Comparison of ENCODE assay signal across 8 mouse cellular contexts in genomic region chr5:72183929-72184328, GRCm38 (mm10). TPM values are rescaled to one million over a fixed set of nuclear protein-coding genes. Genes with fewer than 3 reads are reported as not detected.
A peak's percentile ranks its signal among the peaks of the same experiment; 100 is the strongest.
DNase-seq lines count a peak whose midpoint lies in the region; ATAC-seq and TF ChIP-seq lines count a peak whose summit lies in the region.
"Had no signal": no experiment of that assay in that cellular context is flagged by ENCODE, and none has a peak within 500 bp of the region (broad histone marks: within the 10 kb centered on the region; RNA-seq: fewer than 3 reads in every experiment).

No protein-coding gene starts in this region.

- H3K9me3 ChIP-seq in hindbrain, embryonic 11.5 days (ENCODE audit: control insufficient read depth, low read length): no peaks in the 10 kb centered on the region
- H3K9me3 ChIP-seq: limb, embryonic 15.5 days had no signal

- ATAC-seq in hindbrain, embryonic 11.5 days (ENCODE audit: low FRiP score): no peak

- H3K27ac ChIP-seq in macrophage: peak overlapping the region; percentile 82
- no peak overlapping the region for H3K27ac ChIP-seq in cerebellum, adult 2 months (ENCODE audit: insufficient read depth, low read length)
- H3K27ac ChIP-seq in hindbrain, embryonic 11.5 days (ENCODE audit: low read depth, low read length): no peak overlapping the region
- H3K27ac ChIP-seq: limb, embryonic 15.5 days had no signal

- no peaks in the 10 kb centered on the region for H3K79me2 ChIP-seq in macrophage (ENCODE audit: inconsistent target)

- H3K4me3 ChIP-seq in macrophage (ENCODE audit: inconsistent target): peak overlapping the region; percentile 23
- no peak overlapping the region for H3K4me3 ChIP-seq in cerebellum, adult 2 months (replicated peaks; ENCODE audit: insufficient read depth, low read depth, low read length)
- H3K4me3 ChIP-seq in hindbrain, embryonic 11.5 days (ENCODE audit: low read depth, low read length): no peak overlapping the region
- H3K4me3 ChIP-seq: limb, embryonic 15.5 days had no signal

- no peak overlapping the region for H3K9ac ChIP-seq in hindbrain, embryonic 11.5 days (ENCODE audit: low read depth, low read length)
- H3K9ac ChIP-seq: limb, embryonic 15.5 days had no signal

- no peaks in the 10 kb centered on the region for H3K36me3 ChIP-seq in macrophage (ENCODE audit: inconsistent target)
- no peaks in the 10 kb centered on the region for H3K36me3 ChIP-seq in hindbrain, embryonic 11.5 days (ENCODE audit: control insufficient read depth, insufficient read depth, low read length)
- H3K36me3 ChIP-seq: limb, embryonic 15.5 days had no signal

- no peak overlapping the region for H3K4me2 ChIP-seq in hindbrain, embryonic 11.5 days (replicated peaks; ENCODE audit: low read depth, low read length)
- H3K4me2 ChIP-seq: limb, embryonic 15.5 days had no signal

- no peak for TF ChIP-seq CTCF in cerebellum, adult 2 months (IDR thresholded peaks at IDR 0.05; ENCODE audit: borderline replicate concordance, insufficient read depth, low read depth, low read length)

- DNase-seq in urinary bladder, postnatal 25 days (ENCODE audit: low spot score): peak; percentile 15
- no peak for DNase-seq in urinary bladder, postnatal 10 days (ENCODE audit: low spot score)
- peak; percentile 80 for DNase-seq in induced T-regulatory cell, adult 2 months (ENCODE audit: low read depth)
- DNase-seq in cerebellum, adult 2 months: no peak
- no peak for DNase-seq in hindbrain, embryonic 11.5 days (ENCODE audit: low spot score)
- no peak for DNase-seq in adrenal gland, postnatal 10 days

- 4% methylated on average over 6 of the region's 6 CpGs for WGBS in macrophage (ENCODE audit: missing documents)
- 87% methylated on average over 6 of the region's 6 CpGs for WGBS in cerebellum, adult 2 months
- WGBS in hindbrain, embryonic 11.5 days: 92% methylated on average over 6 of the region's 6 CpGs

- H3K4me1 ChIP-seq in cerebellum, adult 2 months (ENCODE audit: control insufficient read depth, insufficient read depth, low read length): no peaks in the 10 kb centered on the region
- H3K4me1 ChIP-seq in hindbrain, embryonic 11.5 days (replicated peaks; ENCODE audit: control insufficient read depth, insufficient read depth, low read length): no peaks in the 10 kb centered on the region
- H3K4me1 ChIP-seq: limb, embryonic 15.5 days had no signal

- no peaks in the 10 kb centered on the region for H3K27me3 ChIP-seq in cerebellum, adult 2 months (ENCODE audit: control insufficient read depth, insufficient read depth, low read length)
- no peaks in the 10 kb centered on the region for H3K27me3 ChIP-seq in hindbrain, embryonic 11.5 days (ENCODE audit: control insufficient read depth, insufficient read depth, low read length)
- H3K27me3 ChIP-seq: limb, embryonic 15.5 days had no signal

- TF ChIP-seq POLR2A in cerebellum, adult 2 months (IDR thresholded peaks at IDR 0.05; ENCODE audit: borderline replicate concordance, insufficient read depth, low read length): no peak

RNA-seq across cellular contexts. Expression of gene Commd8, which starts 15.9 kb away (rescaled TPM):
- total RNA-seq in macrophage (2018; cell fraction: chromatin; rRNA removed): 10 to 100 TPM; 16.9 to 62.7 (median 34.1) TPM
- total RNA-seq in macrophage (2018; cell fraction: cytosol; rRNA removed): 100 to 1,000 TPM in 12 of 26 experiments, 10 to 100 TPM in 14; 59.2 to 118 (median 98.0) TPM
- 10 to 100 TPM; 24.0 to 62.5 (median 41.5) TPM for total RNA-seq in macrophage (2018; cell fraction: nucleus; rRNA removed)
- polyA plus RNA-seq in macrophage (2018): 80.1 to 106 TPM (median 93.1 TPM) in 3 replicates
- polyA plus RNA-seq in cerebellum, adult 2 months (2012; rRNA removed): 58.7 and 62.1 TPM in 2 replicates
- polyA plus RNA-seq in hindbrain, embryonic 11.5 days (2014; fragmentation: Nextera tagmentation; extraction: Ambion mirVana): 199 and 203 TPM in 2 replicates
- 10 to 100 TPM; 53.9 to 61.9 TPM for total RNA-seq in adrenal gland, postnatal 10 days (2021)

Comparison
In these comparisons a context has a peak if more than half of its experiments do, and no peak if none do; other contexts are left out.
1. DNase-seq: peak in urinary bladder, postnatal 25 days (single experiment) and induced T-regulatory cell, adult 2 months (single experiment); none in urinary bladder, postnatal 10 days (single experiment), cerebellum, adult 2 months (0 of 2), hindbrain, embryonic 11.5 days (single experiment) and adrenal gland, postnatal 10 days (single experiment).